Mouse (Mus musculus): ENCODE measurements around the gene Ctnnd2.
A peak's percentile ranks its signal among the peaks of the same experiment; 100 is the strongest.

Ctnnd2 gene

DNA sequence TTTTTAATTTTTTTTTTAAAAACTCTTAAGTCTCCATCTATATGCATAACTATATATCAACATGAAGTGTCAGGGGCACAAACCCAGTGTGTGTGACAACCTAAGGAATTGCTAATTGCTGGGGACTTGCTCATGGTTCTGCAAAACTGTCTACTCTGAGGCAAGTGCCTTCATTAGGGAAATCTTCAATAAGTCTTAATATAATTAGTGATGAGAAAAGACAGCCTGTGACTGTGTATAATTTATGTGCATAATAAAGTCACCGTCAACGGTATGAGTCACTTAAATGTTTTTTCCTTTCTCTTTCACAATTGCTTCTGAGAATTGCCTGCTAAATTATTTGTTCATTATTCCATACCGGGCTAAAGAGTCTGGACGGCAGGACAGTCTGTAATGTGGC, 228.7 kb downstream of the Ctnnd2 start:
- DNase-seq = no peak

DNA sequence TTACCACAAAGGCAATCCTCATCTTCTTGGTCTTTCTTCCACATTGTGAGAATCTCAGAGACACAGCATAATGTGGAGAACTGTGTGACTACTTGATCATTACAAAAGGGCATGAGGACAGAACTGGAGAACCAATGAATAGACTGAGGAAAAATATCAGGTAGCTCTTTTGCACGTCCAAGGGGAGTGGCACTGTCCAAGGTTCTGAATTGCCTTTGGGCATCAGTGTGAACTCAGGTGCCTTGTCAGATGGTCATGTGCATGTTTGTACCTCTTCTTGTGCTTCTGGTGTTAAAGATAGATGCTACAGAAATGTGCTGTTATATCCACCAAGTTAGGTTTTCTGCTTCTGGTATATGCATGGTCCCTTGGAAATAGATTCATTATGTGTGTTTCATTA, 233.9 kb downstream of the Ctnnd2 start:
- no peak for DNase-seq

DNA sequence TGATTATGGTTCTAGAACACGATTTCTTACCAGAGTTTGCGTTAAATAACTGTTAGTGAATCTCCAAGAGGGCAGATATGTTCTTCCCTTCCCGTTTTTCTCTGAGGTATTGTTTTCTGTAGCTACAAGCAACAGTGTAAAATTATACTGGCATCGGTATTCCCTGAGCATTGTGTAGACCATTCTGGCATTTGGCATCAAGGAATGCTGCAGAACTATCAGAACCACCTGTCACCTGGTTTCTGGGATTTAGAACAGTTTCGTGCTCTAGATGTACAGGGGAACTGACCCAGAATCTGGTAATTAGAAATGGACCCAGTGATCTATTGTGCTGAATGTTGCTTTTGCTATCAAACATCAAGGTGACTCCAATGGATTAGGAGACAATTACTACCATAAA, 250.8 kb downstream of the Ctnnd2 start:
- DNase-seq = no peak

DNA sequence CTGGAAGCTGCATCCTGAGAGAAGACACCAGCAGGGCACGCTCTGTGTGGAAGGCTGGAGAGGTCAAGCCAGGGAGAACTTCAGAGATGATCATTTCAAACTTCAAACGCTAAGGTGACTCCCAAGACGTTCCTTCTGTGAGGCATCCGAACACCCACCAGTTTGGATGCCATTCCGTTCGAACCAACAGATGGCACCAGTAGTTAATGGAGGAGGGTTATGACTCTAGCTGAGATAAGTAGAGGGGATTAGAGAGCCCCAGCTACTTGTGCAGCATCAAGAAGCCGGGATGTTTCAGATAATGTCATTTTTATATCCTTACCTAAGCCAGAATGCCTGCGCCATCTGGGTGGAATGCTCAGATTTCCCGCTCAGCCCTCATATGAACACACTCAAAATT, 251.9 kb downstream of the Ctnnd2 start:
- no peak for DNase-seq

DNA sequence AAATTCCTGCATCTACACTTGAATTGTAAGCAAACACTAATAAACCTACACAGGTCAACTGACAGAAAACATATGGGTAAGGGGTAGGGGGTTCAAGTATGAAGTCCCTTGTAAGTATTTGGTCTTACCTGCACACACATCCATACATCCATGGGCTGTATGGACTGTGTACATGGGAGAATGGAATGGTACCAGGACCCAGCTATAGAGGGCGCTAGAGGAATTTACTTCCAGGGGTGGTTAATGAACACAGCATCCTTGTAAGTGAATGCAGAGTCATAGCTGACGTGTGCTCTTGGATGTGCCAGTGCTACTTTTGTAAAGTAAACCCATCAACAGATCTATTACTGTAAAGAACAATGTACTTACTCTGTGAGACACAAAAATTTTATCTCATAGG, 254.9 kb downstream of the Ctnnd2 start:
- no peak for DNase-seq

DNA sequence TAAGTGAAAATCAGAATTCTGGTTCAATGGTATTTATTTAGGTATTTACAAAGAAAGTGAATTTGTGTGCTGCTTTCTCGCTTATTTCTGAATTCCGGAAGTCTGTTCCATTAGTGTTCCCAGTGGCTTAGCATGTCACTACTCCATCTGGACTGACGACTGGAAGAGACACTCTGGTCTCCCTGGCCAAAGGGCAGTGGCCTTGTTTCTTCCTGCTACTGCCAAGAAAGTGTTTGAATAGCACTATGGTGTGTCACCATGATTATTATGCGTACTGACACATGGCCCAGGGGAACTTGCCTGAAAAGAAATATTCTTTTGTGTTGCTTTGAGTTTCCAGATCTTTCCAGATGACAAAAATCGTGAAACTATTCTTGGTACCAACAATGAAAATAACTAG, 266.7 kb downstream of the Ctnnd2 start:
- DNase-seq = no peak

DNA sequence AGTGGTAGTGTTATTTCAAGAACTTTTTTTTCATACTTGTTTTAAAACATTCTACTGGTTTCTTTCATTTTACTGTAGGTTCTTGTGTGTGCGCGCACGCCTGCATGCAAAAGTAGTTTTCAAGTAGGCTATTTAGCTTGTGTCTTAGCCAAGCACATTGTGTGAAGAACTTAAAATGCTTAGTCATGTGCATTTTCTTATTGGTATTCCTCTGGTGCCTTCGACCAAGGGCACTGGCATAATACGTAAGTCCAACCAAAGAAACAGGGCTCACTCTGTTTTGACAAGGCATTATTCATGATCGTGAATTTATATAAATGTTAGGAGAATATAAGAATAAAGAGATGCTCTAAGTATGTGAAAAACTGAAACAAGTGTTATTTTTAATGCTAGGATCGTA, 278.4 kb downstream of the Ctnnd2 start:
- no peak for DNase-seq

DNA sequence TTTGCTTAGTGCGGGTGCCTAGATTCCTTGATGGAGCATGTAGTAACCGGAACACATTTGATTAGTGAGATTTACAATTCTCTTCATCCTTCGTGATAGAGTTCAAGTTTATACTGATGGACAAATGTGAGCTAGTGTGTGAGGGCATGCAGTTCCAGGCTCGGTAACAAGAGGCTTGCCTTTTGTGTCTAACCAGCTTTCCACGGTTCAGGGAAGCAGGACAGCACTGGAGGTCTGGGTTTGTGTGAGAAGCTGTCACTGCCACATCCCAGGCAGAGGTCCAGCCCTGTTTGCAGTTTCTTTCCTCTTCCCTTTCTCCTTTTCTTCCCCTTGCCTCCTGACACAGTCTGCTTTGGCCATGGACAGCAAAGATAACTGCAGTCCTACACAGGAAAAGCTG, 279.5 kb downstream of the Ctnnd2 start:
- DNase-seq = no peak

DNA sequence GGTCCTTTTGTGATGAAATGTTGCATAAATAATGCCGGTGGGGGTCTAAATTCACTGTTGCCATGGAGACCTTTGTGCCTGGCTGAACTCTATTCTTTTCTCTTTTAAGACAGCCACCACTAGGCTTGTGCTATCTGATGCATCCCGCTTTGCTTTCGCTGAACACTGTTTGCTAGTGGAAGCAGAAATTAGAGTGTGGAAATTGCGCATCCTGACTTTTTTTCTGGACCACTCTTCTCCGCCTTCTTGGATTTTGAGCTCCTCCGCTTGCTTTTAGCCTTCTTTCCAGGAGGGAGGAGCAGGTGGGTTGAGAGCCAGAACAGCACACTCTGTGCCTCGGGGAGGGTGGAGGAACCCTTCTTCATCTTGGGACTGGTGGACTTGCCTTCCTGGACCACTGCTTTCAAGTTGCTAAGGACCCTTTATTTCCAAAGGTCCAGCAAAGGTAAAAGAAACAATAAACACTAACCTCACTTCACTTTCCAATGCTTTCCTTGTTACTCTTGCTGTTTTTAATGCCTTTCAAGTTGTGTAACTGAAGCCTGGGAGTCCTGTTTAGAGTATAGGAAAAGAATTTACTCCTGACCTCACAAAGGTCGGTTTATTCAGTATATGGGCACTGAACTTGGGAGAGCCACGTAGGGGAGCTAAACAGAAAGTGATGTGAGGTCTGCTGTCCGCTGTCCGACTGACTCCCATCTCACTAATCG, 285.3 kb downstream of the Ctnnd2 start:
- DNase-seq = no peak

DNA sequence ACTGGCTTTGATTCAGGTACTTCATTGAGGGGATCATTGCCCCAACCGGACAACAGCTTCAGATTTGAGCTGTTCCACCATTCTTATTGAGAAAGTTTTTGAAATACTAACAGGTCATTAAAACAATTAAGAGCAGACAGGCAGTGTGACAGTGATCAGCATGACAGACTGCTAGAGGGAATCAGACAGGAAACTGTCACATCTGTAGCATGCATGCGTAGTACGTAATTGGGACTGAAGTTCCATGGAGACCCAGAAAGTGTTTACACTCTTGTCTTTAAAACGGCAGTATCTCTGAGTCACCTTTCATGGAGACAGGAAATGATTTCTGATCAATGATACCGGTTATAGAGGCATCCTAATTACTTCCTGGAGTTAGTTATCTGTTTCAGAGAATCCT, 286.3 kb downstream of the Ctnnd2 start:
- no peak for DNase-seq

DNA sequence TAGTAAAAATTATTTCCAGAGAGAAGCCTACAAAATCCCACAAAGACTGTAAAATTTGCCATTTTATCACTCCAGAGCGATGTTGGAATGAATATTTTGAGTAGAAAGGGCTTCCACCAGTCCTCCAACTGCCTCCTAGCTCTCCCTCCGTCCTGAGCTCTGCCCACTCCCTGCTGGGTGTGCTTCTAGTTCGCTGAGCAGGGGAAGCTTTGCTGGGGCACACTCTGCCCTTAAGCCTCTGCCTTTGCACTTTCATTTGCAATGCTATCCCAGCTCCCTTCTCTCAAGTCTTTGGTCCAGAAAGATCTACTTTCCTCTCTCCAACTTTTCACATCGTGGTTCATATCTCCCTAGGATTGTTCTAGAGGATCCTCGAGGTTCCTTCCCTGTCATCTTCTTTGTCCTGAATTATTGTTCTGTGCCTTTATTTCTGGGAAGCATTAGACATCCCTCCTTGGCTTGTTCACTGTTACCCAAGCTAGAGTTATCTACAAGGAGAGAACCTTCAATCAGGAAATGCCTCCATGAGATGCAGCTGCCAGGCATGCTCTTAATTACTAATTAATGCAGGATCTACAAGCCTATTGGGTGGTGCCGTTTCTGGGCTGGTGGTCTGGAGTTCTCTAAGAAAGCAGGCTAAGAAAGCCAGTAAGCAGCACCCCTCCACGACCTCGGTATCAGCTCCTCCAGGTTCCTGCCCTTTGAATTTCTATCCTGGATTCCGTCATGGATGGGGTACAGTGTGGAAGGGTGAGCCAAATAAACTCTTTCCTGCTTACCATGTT, 288.1 kb downstream of the Ctnnd2 start:
- DNase-seq = no peak

DNA sequence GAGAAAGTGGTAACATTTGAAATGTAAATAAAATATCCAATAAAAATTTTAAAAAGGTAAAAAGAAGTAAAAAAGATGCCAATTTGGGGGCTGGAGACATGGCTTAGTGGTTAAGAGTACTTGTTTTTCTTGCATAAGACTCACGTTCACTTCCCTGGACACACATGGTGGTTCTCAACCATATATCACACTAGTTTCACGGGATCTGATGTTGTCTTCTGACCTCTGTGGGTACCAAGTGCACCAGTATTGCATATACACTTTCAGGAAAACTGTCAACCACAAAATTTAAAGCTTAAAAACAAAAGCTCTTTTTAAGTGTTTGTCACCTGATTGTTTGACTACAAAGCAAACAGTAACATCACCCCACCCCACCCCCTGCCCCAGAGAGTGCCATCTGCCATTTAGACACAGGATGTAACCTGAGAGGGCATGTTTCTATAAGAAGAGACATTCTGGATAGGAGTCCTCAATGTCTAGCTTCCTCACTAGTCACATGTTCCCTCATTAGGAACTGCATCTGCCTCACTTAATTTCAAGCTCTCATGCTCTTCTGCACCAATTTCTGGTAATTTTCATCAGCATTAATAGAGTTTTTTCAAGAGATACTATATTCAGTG, 290.5 kb downstream of the Ctnnd2 start:
- no peak for DNase-seq

DNA sequence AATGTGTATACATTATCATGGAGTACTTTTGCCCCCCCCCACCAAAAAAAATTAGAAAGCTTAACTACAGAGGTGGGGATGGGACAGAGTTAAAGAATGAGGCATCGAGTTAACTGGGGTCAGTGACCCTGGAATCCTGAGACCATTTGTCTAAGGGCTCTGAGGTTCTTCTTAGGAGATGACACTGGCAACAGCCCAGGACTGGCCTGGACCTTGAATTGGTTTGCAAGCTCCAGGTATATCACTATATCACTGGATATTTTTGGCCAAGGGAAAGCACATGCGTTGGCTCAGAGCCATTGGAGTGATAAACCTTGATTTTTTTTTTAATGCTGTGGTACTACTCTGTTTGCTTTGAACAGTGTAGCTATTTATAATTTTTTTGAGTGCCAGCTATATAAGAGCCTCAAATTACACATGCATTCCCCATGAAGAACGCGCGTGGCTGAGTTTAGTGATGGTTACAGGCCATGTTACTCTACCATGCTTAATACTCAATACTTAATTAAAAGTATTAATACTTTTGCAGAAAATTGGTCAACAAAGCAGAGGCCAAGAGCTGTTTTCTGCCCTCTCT, 291.2 kb downstream of the Ctnnd2 start:
- DNase-seq = no peak

DNA sequence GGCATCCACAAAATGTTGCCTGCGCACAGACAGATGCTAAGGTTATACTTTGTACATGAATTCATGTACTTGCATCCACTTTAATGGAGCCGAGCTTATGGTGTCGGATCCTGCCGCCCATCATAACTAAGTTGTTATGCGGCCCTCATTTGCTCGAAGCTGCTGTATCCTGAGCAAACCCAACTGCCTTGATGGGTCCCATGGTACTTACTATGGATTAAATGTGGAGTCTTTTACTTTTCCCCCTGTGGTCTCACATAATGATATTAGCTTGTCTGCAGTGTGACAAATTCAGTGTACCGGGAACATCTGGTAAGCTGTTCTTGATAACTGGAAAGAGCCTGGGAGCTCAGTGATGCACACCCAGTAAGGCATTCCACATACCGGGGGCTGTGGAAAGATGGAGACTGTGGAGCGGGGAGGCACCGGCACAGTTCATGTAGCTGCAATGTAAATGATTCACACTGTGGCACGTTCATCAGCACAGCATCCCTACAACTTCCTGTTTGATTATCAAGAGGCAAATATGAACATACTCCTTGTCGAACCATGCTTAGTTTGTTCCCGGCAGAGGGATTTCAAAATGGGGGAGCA, 294.7 kb downstream of the Ctnnd2 start:
- no peak for DNase-seq

DNA sequence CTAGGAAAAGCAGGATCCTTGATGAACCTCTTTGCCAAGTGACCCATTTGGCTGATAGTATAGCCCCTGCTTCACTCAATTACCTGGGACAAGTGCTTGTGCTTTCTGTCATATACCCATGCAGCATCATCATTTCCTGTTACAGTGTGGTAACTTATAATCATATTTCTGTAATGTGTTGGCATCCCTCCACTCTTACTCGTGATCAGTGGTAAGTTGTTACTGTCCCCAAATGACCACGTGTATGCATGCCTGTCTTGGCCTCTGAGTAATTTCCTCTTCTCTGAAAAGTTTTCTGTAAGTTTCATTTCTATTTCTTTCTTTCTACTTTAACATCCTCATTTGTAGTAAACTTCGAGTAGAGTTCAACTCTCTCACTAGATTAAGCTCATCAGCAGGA, 296.4 kb downstream of the Ctnnd2 start:
- DNase-seq = no peak

DNA sequence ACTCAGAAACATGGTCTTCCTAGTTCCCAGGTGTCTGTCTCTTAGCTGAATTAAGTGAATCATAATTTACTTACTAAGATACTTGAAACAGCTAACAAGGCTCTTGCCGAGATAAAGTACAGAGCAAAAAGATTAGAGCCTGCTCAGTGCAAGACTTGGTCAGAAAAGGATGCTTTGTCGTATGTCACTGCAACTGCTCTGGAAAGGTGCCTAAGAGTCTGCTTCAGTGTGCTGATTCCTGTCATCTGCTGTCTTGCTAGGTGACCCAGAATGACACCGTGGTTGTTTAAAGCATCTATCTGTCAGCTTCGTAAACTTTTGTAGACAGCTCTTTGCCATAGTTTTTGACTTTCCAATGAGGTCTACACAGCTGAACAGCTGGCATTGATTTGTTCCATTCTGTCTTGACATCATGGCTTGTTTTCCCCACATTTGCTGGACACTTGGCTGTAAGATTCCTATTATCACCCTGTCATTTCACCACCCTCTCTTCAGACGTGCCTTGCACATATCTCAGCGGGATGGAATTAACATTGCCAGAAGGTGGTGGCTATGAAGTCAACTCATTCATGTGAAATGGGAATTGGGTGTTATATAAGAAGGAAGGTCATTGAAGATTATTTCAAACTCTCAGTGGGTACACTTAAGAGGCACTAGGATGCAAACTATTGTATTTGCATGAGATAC, 299.0 kb downstream of the Ctnnd2 start:
- peak; percentile 19 for DNase-seq

DNA sequence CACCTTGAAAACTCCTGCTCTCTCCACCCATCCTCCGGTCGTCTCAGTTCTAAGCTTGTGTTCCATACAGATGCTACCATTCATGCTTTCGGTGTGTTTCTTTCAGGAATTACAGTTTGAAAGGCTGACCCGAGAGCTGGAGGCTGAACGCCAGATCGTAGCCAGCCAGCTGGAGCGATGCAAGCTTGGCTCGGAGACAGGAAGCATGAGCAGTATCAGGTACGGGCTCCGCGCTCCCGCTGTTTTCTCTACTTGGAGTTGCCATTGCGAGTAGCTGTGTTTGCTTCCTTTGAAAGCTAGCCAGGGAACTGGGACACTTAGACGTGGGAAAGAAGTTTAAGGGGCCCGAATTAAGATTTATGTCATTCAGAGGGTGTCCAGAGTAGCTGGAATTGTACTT, 308.3 kb downstream of the Ctnnd2 start:
- DNase-seq = peak; percentile 71

DNA sequence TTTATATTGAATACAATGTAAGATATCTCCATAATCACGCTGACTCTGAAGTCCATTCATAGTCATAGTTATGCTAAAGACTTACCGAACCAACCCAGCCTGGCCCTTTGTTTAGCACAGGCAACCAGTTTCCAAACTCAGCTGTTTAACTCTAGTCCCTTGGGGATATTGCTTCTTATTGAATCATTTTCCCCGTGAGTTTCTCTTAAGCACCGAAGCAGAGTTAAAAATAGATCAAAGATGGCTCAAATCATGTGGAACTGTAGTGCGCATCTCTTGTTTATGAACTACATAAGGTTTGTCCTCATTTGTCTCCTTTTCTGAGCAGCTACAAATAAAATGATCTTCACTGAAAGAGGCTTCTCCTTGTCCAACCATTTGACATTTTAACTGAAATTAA, 334.1 kb downstream of the Ctnnd2 start:
- no peak for DNase-seq

DNA sequence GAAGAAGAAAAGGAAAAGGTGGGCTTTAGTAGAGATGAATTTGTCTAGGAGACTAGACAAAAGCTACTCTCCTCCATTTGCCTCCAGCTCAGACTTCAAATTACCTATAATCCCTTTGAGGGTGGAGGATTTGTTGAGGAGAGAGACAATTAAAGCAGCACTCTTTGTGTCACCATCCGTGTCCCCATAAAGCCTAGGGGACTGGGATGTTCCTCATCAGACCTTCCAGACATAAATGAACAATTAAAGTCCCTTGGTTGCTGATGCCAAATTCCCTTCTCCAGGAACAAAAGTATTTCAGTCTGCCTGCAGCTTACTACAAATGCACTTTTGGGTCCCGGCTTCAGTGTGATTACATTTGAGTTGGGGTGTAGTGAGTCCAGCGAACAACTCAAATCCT, 340.1 kb downstream of the Ctnnd2 start:
- no peak for DNase-seq

DNA sequence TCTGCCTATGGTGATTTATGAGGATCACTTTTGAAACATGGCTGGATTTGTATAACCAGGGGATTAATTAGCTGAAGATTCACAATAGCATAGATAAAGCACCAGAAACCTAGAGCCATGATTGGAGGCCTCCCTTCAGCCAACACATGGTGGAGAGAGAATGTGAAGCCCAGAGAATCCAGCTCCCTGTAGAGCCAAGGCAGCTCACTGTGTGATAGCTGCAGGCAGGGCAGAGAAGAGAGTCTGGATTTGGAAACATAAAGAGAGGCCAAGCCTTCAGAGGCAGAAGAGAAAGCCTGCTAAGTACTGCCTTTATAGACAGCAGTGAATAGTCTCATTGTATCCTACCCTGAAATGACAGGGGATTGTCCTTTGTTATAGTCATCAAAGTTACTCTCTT, 340.7 kb downstream of the Ctnnd2 start:
- DNase-seq = no peak

DNA sequence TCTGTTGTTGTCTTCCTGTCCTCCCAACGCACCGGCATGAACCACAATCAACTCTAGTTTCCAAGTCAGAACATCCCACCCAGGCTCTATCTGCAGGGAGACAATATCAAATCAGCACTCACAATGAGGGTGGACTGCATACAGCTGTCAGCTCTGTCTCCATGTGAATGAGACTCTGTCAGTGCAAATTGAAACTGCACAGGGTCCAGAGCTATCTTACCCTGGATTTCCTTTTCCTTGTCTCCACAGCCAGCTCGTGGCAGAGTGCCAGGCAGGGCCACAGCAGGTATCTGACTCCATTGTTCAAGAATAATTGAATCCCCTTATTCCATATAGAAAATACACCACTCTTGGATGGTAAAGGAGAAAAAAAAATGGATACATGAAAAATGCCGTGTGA, 343.0 kb downstream of the Ctnnd2 start:
- DNase-seq = peak; percentile 28

DNA sequence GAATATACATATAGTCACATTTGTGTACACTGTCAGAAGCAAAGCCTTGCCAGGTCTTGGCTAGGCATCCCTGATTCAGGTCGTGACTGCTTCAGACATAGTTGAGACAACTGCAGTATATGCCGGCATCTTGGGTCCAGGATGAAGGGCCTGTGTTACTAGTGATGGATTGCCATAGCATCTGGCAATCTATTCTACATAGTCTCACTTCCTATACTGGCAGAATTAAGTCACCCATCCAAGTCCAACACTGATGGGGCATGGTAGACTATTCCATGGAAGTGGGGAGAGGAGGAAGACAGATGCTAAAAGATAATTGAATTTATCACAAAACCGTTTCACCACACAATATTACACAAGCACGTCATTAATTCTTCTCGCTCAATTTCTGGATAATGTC, 369.1 kb downstream of the Ctnnd2 start:
- DNase-seq = no peak

DNA sequence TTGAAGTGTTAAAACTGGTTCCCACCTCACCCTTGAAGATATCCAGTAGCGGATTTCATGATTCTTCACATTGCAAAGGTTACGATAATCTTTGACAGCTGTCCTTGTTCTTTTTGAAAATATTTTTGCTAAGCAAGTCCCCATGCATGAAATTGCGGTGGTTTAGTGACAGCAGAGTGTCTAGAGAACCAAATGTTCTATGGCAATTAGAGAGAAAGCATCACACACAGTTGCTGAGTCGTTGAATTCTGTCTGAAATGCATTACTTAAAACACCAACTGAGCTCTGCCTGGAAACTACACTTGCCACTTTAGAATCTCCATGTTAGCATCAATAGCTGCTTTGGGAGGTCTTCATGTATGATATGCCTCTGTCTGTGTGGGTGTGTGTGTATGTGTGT, 375.9 kb downstream of the Ctnnd2 start:
- DNase-seq = no peak
